Mouse (Mus musculus) olfactory bulb, adult 2 months (tissue): ENCODE data around the gene Bpnt1.

ENCODE experiments used
- CTCF ChIP-seq: fragments of 200-500 bp; IDR thresholded peaks from 2 replicates; pipeline ENCODE4 v1.5.1; 2012; ENCODE audit warnings: low read depth, mild to moderate bottlenecking, low read length, moderate library complexity; ENCODE audit not compliant: insufficient read depth
- POLR2A ChIP-seq: fragments of 200-500 bp; IDR thresholded peaks from 2 replicates; pipeline ENCODE4 v1.6.1; 2012; ENCODE audit warnings: mild to moderate bottlenecking, low read depth, low read length, moderate library complexity; ENCODE audit not compliant: insufficient read depth

GRCm38 (mm10) chr1:185308908-185309307 lies 23.0 kb upstream of the Bpnt1 start:
- no peak for TF ChIP-seq CTCF
- no peak for TF ChIP-seq POLR2A
